Mouse (Mus musculus) megakaryocyte-erythroid progenitor cell, adult 5-6 weeks (primary cell): Measurements from ENCODE around the gene Prss48. TPM values are rescaled to one million over a fixed set of nuclear protein-coding genes. Genes with fewer than 3 reads are reported as not detected.

Experiments used
- ATAC-seq: replicated peaks from 2 replicates; pipeline ENCODE4 v1.8.0; 2016; ENCODE audit warnings: mild to moderate bottlenecking, inconsistent platforms; ENCODE audit not compliant: severe bottlenecking, poor library complexity, low FRiP score, low TSS enrichment
- total RNA-seq, 2 experiments: library from RNA; stranded (forward) in 1 of 2; stranded (reverse) in 1 of 2; fragments of 200-1000, 215-1000 nt in 1 of 2; fragments of >200 nt in 1 of 2; fragmentation: Nextera tagmentation in 1 of 2; gene quantifications; 2 replicates each; pipeline ENCODE4 v1.2.3; 2014 to 2017

The Prss48 gene
- total RNA-seq, 2 experiments from 2014 or later = not detected

DNA sequence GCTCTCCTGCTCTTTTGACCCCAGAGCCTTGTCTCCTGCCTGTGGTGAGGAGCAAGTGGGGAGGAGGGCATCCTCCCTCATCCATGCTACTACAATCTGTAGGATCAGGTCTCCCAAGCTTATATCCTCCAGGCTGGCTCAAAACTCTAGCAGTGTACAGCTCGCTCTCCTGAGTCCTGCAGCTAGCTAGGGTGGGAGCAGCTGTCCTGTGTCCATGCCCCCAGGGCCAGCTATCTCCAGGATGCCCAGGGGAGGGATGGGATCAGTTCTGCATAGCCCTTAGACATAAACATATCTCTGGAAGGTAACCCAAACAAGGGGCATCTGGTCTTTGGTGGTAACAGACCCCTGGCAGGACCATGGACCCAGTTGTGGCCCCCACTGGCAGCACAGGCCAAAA, 42.6 kb downstream of the Prss48 start:
- no peak for ATAC-seq

- no peak for ATAC-seq
Observed at GRCm38 (mm10) chr3:85955704-85956103, 46.6 kb downstream of the Prss48 start.

- no peak for ATAC-seq
Observed at GRCm38 (mm10) chr3:85955269-85955668, 47.0 kb downstream of the Prss48 start.

DNA sequence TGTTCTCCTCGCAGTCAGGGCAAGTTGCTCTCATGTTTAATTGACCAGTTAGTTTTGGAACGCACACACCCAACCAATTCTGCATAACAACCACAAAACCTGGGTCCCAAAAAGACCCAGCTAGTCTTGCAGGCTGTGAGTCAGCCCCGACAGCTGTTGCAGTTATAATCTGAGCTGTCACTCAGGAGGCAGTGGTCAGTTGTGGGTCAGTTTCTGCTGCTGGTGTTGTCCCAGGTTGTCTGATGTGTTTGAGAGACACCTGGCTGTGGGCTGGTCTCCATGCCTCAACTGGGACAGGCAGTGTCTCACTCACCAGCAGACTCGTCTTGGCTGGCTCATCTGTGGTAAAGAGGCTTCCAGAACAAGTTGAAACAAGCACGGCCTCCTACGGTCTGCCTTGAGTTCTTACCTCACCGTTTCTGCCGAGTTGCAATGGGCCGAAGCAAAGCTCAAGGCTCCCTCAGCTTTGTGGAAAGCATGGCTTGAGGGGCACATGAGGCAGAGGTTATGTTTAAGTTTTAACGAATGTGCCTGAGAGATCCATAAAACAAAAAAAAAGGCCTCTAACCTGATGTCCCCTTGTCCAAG, 49.5 kb downstream of the Prss48 start:
- ATAC-seq = no peak

DNA sequence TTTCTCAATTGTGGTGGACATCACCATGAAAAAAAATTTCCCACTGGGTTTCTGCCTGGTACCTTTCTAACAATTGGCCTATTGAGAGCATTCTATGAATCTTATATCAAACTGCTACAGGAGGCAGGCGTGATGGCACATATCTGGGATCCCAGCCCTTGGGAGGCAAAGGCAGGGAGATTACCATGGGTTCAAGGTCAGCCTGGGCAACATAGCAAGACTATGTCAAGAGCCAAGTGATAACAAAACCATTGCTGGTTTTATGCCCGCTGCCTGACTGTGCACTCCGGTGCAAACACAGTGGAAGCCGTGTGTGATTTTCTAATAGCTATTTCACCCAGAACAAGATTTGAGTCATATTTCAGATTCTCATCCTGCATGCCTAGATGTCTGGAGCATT, 51.4 kb downstream of the Prss48 start:
- ATAC-seq = no peak

Other genes with a start within 250 kb of the Prss48 start
- gene Fam160a1, start 185.2 kb downstream of the Prss48 start, total RNA-seq (2014; fragmentation: Nextera tagmentation) = not detected in 2 replicates
- not detected in 2 replicates for gene Fam160a1, start 185.2 kb downstream of the Prss48 start, total RNA-seq (2017)
- gene Glt28d2, start 115.0 kb downstream of the Prss48 start, total RNA-seq (2014; fragmentation: Nextera tagmentation) = not detected in 2 replicates
- gene Glt28d2, start 115.0 kb downstream of the Prss48 start, total RNA-seq (2017) = 1.4 TPM in 1 of 2 replicates, not detected in the other
- not detected in 2 replicates for gene Gm37240, start 115.0 kb downstream of the Prss48 start, total RNA-seq (2014; fragmentation: Nextera tagmentation)
- 0.46 TPM in 1 of 2 replicates, not detected in the other for gene Gm37240, start 115.0 kb downstream of the Prss48 start, total RNA-seq (2017)
- gene Sh3d19, start 31.4 kb downstream of the Prss48 start, total RNA-seq (2014; fragmentation: Nextera tagmentation) = 3.0 and 3.2 TPM in 2 replicates
- gene Sh3d19, start 31.4 kb downstream of the Prss48 start, total RNA-seq (2017) = 5.6 and 7.7 TPM in 2 replicates
- gene Rps3a1, start 140.2 kb upstream of the Prss48 start, total RNA-seq (2014; fragmentation: Nextera tagmentation) = 3,660 and 3,786 TPM in 2 replicates
- 6,025 and 7,409 TPM in 2 replicates for gene Rps3a1, start 140.2 kb upstream of the Prss48 start, total RNA-seq (2017)
- gene Lrba, start 222.2 kb upstream of the Prss48 start, total RNA-seq (2014; fragmentation: Nextera tagmentation) = 18.2 and 28.9 TPM in 2 replicates
- gene Lrba, start 222.2 kb upstream of the Prss48 start, total RNA-seq (2017) = 28.8 and 29.1 TPM in 2 replicates